Mouse (Mus musculus) liver (tissue): ENCODE measurements around the gene Sucla2.

Experiments used
- DNase-seq: peaks from one replicate; pipeline ENCODE4 v3.0.0-alpha.2; 2020; ENCODE audit warnings: mixed read lengths

The Sucla2 gene

DNA sequence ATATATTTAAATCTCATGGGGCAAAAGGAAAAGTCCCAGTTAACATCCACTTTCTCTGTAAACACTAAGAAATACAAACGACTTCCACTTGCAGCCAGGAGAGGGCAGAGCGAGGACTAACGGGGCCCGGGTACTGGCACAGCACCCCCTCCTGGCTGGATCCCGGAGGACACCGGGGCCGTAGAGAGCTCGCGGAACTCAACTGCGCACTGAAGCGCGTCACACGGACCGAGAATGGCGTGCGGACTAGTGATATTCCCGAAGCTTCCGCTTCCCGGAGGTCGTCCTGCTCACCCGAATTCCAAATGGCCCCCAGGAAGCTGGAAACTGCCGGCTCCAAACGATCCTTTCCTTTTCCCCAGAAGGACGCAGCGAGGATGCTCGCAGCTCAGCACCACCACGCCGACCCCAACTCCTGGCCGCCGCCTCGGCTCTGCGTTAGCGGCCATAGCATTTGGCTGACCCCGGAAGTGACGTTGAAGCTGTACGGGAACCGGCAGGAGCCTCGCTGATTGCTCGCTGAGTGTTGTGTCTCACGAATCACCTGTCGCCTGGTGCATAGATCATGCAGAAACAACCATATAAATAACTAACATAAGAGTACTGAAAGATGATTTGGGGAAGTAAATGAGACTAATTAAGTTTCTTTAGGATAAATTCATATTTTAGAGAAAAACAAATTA is at the start of gene Sucla2:
Gene Sucla2, plus strand, starts transcription at position 554 of the 683 bp plus-strand sequence.
- peak; percentile 94 for DNase-seq

DNA sequence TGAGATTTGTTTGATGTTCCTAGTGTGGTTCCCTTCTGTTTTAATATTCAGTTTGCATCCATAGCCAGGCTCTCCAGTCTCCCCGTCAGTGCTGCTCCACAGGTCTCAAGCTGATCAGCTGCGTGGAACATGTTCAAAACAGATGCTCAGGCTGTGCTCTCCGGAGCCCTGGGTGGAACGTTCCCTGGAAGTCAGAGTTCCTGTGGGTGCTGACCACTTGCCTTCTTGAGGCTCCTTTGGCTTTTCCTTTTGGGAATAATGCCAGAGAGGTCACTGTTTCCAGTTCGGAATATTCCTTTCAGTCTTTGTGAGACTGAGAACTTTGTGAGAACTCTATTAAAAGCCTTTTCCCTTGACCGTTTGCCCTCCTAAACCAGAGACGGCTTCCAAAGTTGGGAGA is 49.6 kb upstream of the Sucla2 start:
- DNase-seq = no peak

GRCm38 (mm10) chr14:73476361-73476934 is 48.7 kb upstream of the Sucla2 start:
- no peak for DNase-seq

GRCm38 (mm10) chr14:73477077-73477476 is 48.0 kb upstream of the Sucla2 start:
- DNase-seq = no peak

- DNase-seq = no peak
Measured at GRCm38 (mm10) chr14:73478321-73478720, 46.8 kb upstream of the Sucla2 start.

- no peak for DNase-seq
Measured at GRCm38 (mm10) chr14:73479771-73480170, 45.3 kb upstream of the Sucla2 start.

- no peak for DNase-seq
Measured at GRCm38 (mm10) chr14:73483516-73484229, 41.4 kb upstream of the Sucla2 start.

DNA sequence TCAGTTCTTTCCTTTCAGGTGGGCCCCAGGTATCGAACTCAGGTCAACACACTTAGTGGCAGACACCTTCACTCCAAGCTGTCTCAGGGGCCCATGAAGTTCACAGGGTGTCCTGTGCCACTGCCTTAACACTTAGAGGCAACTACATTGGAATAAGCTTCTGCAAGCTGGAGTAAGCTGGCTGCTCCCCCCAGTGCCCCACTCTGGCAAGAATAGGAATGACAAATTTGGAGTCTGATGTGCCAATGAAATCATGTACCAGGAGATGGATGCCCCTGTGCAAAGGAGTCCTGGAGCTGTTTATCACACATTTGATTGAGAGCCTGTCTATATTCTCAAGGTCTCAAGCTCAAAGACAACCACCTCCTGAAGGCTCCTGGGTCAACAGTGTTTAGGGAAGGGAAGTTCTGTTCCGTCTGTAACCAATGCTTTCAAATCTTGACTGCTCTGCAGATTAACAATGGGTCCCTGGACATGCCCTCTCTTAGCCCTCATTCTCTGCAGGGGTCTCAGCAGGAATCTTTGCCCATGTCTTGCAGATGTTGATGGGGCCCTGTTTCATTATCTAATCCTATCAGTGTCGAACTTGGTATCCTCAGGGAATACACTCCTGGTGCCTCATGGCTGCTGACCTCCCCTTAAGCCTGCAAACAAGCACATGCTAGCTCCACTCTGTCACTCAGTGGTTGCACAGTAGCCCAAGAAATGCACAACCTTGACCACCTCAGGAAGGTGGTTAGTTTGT is 40.6 kb upstream of the Sucla2 start:
- no peak for DNase-seq

DNA sequence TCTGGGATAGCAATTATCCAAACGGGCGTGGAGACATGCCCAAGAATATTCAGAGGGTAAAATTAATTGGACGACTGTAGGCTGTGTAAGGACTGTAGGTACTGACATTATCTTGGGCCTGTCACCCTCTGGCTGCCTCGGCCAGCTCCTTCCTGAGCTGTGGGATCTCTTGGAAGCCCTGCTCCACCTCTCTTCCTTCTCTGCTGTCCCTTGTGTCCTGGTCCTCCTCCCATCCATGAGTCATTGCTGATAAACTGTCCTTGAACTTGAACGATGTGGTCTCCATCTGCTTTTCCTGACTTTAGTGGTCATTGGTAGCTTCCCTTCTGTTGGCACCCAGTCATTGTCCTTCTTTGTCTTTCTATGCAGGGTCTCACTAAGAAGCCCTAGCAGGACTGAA is 38.5 kb upstream of the Sucla2 start:
- DNase-seq = no peak

GRCm38 (mm10) chr14:73493356-73493755 is 31.8 kb upstream of the Sucla2 start:
- DNase-seq = no peak

- DNase-seq = no peak
Measured at GRCm38 (mm10) chr14:73494122-73494521, 31.0 kb upstream of the Sucla2 start.

DNA sequence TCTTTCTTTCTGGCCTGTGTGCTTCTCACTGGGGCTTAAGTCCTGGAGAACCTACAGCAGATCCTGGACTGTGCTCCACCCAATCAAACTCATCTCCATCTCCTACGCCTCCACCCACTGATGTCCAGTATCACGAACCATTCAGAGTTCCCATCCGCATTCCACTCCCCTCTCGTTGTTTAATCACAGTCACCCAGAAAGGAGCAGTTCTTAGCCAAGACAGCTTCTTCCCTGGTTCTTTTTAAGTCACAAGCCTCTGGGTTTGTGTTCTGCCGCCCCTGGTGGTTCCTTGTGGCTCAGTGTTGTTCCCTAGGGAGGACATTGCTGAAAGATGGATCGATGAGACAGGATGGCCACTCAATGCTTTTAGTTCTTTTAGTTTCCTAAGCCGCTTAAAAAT is 29.4 kb upstream of the Sucla2 start:
- no peak for DNase-seq

DNA sequence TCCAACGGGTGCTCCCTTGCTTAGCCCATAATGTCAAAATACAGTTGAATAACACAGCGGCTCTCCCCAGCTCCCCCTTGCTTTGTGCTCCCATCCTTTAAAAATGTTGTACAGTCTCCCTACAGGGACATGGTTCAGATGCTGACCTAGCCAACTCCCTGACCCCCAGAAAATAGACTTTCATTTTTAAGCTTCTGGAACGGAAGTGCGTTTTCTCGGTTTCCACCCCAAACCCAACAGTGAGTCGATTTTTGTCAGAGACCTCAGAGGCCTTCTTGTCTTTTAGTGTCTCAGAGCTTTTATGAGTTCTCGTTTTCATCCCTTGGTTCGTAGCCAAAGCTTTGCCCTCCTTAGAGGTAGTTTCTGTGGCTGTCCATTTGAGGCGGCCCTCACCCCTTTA is 23.8 kb upstream of the Sucla2 start:
- no peak for DNase-seq

DNA sequence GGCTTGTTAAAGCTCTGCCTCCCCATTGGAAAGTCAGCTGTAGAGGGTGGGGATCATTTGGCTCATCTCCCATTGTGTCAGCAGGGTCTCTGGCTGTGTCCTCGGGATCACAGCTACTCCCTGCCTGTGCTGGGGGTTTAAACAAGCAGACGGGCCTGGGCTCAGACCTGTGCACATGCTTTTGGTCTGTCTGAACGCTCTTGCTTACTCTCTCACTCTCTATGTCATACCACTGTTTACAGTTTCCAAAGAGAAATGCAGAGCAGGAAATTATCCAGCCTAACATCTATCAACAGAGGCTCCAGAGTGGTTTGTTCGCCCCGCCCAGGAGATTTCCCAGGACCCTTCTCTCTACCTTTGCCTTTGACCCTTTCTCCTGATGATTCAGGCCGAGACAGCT is 23.4 kb upstream of the Sucla2 start:
- no peak for DNase-seq

DNA sequence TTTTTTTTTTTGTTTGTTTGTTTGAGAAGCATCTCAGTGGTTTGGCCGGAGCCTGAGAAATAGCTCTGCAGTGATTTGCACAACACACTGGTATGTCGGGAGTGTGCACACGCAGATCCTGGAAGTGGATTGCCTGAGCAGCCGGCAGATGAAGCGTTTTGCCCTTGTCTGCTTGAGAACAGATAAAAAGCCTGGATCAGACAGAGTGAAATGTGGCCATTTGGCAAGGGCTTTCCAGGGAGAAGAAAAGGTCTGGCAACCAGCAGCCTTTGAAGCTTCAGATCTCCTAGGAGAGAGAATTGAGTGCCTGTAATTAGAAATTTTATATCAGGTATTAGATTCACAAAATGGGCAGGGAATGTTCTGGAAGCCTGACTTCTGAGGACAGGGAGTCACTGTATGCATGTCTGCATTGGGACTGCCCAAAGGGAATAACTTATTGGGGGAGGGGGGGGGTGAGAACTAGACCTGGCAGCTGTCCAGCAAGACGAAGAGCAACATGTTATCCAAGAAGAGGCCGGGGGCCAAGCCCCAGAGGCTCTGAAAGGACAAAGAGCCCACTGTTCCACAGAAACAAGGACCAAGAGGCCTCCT is 22.4 kb upstream of the Sucla2 start:
- no peak for DNase-seq

GRCm38 (mm10) chr14:73503237-73503933 is 21.7 kb upstream of the Sucla2 start:
- no peak for DNase-seq

DNA sequence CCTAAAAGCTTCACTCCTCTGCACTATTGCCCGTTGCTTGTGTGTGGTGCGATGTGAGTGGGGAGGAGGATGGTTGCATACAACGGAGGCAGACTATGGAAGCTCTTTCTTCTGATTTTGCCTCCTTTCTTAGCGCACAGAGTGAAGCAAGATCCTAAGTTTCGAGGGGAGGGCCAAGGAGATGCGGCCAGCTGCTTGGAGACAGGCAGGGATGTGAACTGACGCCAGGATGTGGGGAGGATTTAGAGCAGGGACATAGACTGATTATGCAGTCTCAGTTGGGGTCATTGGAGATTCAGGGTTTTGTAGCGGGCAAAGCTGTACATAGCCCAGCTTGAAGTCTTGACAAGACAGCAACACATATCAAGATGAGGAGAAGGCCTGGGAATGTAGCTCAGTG is 18.8 kb upstream of the Sucla2 start:
- DNase-seq = no peak

- peak; percentile 22 for DNase-seq
Measured at GRCm38 (mm10) chr14:73507200-73507599, 17.9 kb upstream of the Sucla2 start.

DNA sequence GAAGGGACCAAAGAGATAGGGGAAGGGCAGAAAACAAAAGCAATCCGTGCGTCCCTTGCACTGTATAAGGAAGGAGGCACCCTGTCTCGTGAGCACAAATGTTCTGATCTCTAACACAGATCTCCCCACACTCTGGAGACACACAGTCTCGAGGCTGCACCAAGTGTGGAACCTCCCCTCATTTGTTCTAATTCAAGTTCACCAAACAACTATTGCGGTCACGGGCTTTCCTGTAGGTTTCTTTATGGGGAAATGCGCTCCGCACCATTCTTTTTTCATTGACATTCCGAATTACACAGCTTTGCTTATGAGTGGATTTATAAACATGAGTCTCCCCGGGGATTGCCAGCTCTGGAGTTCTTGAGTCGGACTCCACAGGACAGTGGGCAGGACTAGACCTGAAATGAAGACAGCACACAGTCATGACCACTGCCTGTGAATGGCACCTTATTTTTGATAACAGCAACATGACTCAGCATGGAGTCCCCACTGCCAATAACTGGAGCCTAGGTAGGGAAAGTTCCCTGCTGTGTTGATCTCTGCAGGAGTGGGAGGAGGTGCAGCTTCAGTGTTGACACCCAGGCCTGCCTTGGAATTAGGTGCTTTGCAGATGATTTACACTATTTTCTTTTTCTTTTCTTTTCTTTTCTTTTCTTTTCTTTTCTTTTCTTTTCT is 17.3 kb upstream of the Sucla2 start:
- peak; percentile 42 for DNase-seq

DNA sequence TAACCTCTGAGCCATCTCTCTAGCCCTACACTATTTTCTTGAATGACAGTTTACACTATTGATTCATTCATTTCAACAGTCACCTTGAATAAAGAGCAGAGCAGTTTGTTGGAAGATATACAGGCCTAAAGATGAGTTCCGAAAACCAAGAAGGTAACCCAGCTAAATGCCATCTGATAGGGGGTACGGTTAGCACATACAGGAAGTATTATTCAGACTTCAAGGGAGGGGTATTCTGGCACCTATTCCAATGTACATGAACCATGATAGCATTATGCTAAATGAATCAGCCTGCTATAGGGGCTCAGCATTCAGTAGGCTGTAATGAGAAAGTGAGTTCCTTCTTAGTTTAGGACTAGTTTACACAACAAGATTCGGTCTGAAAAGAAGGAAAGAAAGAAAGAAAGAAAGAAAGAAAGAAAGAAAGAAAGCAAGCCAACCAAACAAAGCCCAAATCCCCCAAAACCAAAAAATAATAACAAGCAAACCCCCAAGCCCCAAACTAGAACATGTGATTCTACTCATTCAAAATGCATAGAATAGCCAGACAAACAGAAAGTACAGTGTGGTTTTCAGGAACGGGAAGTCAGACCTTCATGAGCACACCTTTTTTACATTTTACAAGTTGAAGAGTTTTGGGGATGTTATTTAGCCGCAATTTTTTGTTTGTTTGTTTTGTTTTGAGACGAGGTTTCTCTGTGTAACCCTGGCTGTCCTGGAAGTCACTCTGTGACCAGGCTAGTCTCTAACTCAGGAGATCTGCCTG is 16.3 kb upstream of the Sucla2 start:
- no peak for DNase-seq
